Mouse (Mus musculus) adrenal gland, postnatal 0 days (tissue): Measurements from ENCODE around the gene Tpsab1. TPM values are rescaled to one million over a fixed set of nuclear protein-coding genes. Genes with fewer than 3 reads are reported as not detected.

Source experiments
- polyA plus RNA-seq: library from polyadenylated mRNA; unstranded; fragments of >200 nt; fragmentation: Nextera tagmentation; extraction: Ambion mirVana; gene quantifications from 2 replicates; pipeline ENCODE4 v1.2.1, GENCODE M21; 2015

The Tpsab1 gene
- polyA plus RNA-seq = 1.0 and 2.1 TPM in 2 replicates

GRCm38 (mm10) chr17:25345462-25345861 lies at the start of gene Tpsab1:
Gene Tpsab1 (minus strand): TSS chr17:25345562.

DNA sequence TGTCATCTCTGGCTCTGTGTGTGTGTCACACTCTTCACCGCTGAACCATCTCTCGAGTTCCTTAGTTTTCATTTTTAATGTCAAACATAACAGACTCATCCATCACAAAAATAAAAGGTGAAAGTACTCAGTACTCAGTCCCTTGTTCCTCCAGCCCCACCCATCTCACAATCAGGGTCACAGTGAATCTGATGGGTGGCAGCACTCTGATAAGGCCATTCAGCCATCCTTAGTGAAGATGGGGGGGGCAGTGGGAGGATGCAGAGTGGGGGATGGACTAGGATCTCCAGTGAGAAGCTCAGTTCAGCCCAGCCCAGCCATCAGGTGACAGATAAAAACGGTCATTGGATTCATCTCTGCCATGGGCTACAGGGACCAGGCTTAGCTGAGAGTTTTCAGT lies 23.6 kb upstream of the Tpsab1 start, which contains the start of gene Tpsg1:
Gene Tpsg1, plus strand, starts transcription at position 301 of the 400 bp plus-strand sequence.

GRCm38 (mm10) chr17:25366005-25366404 lies 20.6 kb upstream of the Tpsab1 start, which contains the start of gene Tpsb2:
Gene Tpsb2 (plus strand): TSS chr17:25366305.

GRCm38 (mm10) chr17:25318354-25318753 lies 27.0 kb downstream of the Tpsab1 start, which contains the start of gene Prss29:
Gene Prss29 (plus strand): TSS chr17:25318654.

DNA sequence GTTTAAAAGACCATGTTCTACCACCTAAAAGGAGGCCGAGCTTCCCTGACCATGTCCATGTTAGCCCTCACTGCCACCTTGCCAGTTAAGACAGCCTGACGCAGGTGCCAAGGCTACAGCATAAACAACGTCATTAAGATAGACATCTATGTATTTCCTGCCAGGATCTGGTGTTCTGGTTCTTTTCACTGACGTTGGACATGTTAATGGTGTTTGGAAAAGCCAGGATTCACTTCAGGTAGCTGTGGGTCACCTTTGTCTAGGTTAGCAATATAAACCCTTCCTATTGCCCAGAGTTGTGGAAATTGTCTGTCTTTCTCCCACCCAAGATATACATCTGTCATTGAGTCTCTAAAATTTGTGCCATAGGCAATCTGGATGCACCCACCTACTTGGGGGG lies 37.0 kb downstream of the Tpsab1 start, which contains the start of gene Prss28:
Gene Prss28, plus strand, starts transcription at position 301 of the 400 bp plus-strand sequence.

DNA sequence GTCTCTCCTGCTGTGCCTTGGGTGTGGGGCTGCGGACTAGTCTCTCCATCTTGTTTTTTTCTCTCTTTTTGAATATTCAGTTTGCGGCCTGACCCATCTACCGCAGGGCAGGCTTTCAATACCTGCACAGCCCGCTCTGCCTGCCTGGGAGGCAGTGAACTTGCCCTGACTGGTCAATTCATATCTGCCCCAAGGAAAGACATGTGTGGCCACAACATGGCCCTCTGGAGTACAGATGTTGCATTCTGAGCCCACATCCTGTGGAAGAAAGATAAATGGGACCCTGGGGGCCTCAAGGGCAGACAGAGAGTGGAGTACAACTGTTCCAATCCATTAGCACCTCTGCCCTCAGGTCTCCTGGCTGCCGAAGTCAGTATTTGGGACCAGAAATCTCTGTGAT lies 47.3 kb downstream of the Tpsab1 start, which contains the start of gene Prss34:
Gene Prss34, plus strand, starts transcription at position 301 of the 400 bp plus-strand sequence.

Other genes starting within 250 kb of the Tpsab1 start
- 17.3 and 18.1 TPM in 2 replicates for gene Telo2, start 229.6 kb downstream of the Tpsab1 start, polyA plus RNA-seq
- gene Ptx4, start 224.8 kb downstream of the Tpsab1 start, polyA plus RNA-seq = 0.17 and 0.25 TPM in 2 replicates
- gene Clcn7, start 212.2 kb downstream of the Tpsab1 start, polyA plus RNA-seq = 11.8 and 20.7 TPM in 2 replicates
- 0.06 TPM in 1 of 2 replicates, not detected in the other for gene Ccdc154, start 183.1 kb downstream of the Tpsab1 start, polyA plus RNA-seq
- gene Gm38655, start 170.1 kb downstream of the Tpsab1 start, polyA plus RNA-seq = 0.33 and 0.40 TPM in 2 replicates
- gene BC003965, start 161.0 kb downstream of the Tpsab1 start, polyA plus RNA-seq = 34.5 and 37.5 TPM in 2 replicates
- 6.8 and 7.2 TPM in 2 replicates for gene Unkl, start 157.2 kb downstream of the Tpsab1 start, polyA plus RNA-seq
- 69.2 and 75.2 TPM in 2 replicates for gene Gnptg, start 105.4 kb downstream of the Tpsab1 start, polyA plus RNA-seq
- 59.7 and 65.7 TPM in 2 replicates for gene Tsr3, start 105.4 kb downstream of the Tpsab1 start, polyA plus RNA-seq
- gene Baiap3, start 89.2 kb downstream of the Tpsab1 start, polyA plus RNA-seq = 7.5 and 11.9 TPM in 2 replicates
- 292 and 391 TPM in 2 replicates for gene Ube2i, start 70.9 kb downstream of the Tpsab1 start, polyA plus RNA-seq
- gene Prss34, start 47.2 kb downstream of the Tpsab1 start, polyA plus RNA-seq = 0.44 and 1.4 TPM in 2 replicates
- 0.14 and 0.75 TPM in 2 replicates for gene Prss28, start 36.9 kb downstream of the Tpsab1 start, polyA plus RNA-seq
- not detected in 2 replicates for gene Prss29, start 26.9 kb downstream of the Tpsab1 start, polyA plus RNA-seq
- 45.1 and 65.1 TPM in 2 replicates for gene Tpsb2, start 20.7 kb upstream of the Tpsab1 start, polyA plus RNA-seq
- 0.68 and 1.3 TPM in 2 replicates for gene Tpsg1, start 23.7 kb upstream of the Tpsab1 start, polyA plus RNA-seq
- gene Cacna1h, start 88.2 kb upstream of the Tpsab1 start, polyA plus RNA-seq = 4.6 and 7.3 TPM in 2 replicates
- gene Tekt4, start 109.1 kb upstream of the Tpsab1 start, polyA plus RNA-seq = 0.17 and 0.30 TPM in 2 replicates
- 0.11 TPM in 2 replicates for gene Sstr5, start 151.7 kb upstream of the Tpsab1 start, polyA plus RNA-seq
- gene Sox8, start 225.1 kb upstream of the Tpsab1 start, polyA plus RNA-seq = 2.1 and 2.4 TPM in 2 replicates
- gene Lmf1, start 233.5 kb upstream of the Tpsab1 start, polyA plus RNA-seq = 16.2 and 32.9 TPM in 2 replicates